Mouse (Mus musculus) kidney, embryonic 16.5 days (tissue): ENCODE results near the gene Ptprn2. TPM values are rescaled to one million over a fixed set of nuclear protein-coding genes. Genes with fewer than 3 reads are reported as not detected.
A peak's percentile ranks its signal among the peaks of the same experiment; 100 is the strongest.
"Not testable (repeated sequence)": the region's sequence is repeated elsewhere in the genome, so short reads cannot be mapped to it uniquely, and the experiment has no call there.

Source experiments
- ATAC-seq: fragments of 200-750 bp; cut with Nextera tagmentation; 2 replicates; pipeline ENCODE4 v1.8.0; 2017; ENCODE audit warnings: moderate TSS enrichment; ENCODE audit not compliant: low FRiP score, low TSS enrichment
- H3K27ac ChIP-seq: fragments of 300-500 bp; sonication (generic); 2 replicates; pipeline ENCODE4 v1.5.1; 2014; ENCODE audit warnings: low read length
- H3K27me3 ChIP-seq: fragments of 300-500 bp; sonication (generic); 2 replicates; pipeline ENCODE4 v1.6.1; 2014; ENCODE audit warnings: low read length, control low read depth, mixed read lengths; ENCODE audit not compliant: insufficient read depth
- H3K36me3 ChIP-seq: fragments of 300-500 bp; sonication (generic); 2 replicates; pipeline ENCODE4 v1.6.1; 2014; ENCODE audit warnings: low read length, control low read depth, mixed read lengths; ENCODE audit not compliant: insufficient read depth
- H3K4me1 ChIP-seq: fragments of 300-500 bp; sonication (generic); 2 replicates; pipeline ENCODE4 v1.6.1; 2014; ENCODE audit warnings: low read length, control low read depth, mixed read lengths; ENCODE audit not compliant: insufficient read depth
- H3K4me2 ChIP-seq: fragments of 300-500 bp; sonication (generic); replicated peaks from 2 replicates; pipeline ENCODE4 v1.6.1; 2014; ENCODE audit warnings: low read depth, low read length
- H3K4me3 ChIP-seq: fragments of 300-500 bp; sonication (generic); 2 replicates; pipeline ENCODE4 v1.5.1; 2014; ENCODE audit warnings: mild to moderate bottlenecking, low read length
- H3K9ac ChIP-seq: fragments of 300-500 bp; sonication (generic); replicated peaks from 2 replicates; pipeline ENCODE4 v1.6.1; 2014; ENCODE audit warnings: low read length
- H3K9me3 ChIP-seq: fragments of 300-500 bp; sonication (generic); 2 replicates; pipeline ENCODE4 v1.6.1; 2016; ENCODE audit warnings: low read length, control low read depth
- WGBS: fragments of 180-500 bp; shearing (Covaris S2); extraction: QIAGEN DNeasy Blood & Tissue Kit; methylation state at CpG from one replicate; pipeline ENCODE4 v1.1.7; 2014; 5-methylcytosine and 5-hydroxymethylcytosine counted together
- polyA plus RNA-seq: library from polyadenylated mRNA; unstranded; fragments of >200 nt; fragmentation: Nextera tagmentation; extraction: Ambion mirVana; gene quantifications from 2 replicates; pipeline ENCODE4 v1.2.1, GENCODE M21; 2015

Gene Ptprn2
- polyA plus RNA-seq, 1 experiment from 2014 or later, result not detected

DNA sequence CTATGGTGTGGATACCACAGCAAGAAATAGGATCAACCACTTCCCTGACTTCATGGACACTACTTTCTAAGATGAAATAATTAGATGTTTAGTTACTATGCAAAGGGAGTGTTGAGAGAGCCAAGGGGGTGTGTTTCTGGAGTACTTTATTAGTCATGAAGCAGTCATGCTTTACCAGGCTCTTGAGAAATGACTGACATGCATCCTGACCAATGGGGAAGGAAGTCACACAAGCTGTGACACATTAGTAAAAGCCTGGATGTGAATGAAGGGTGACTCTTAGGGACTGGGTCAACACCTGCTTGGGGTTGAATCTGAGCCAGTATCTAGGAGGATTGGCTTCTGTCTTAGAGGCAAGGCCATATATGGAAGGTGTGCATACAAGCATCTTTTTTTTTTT is 67.8 kb downstream of the Ptprn2 start:
- ATAC-seq, result no peak
- Histone ChIP-seq H3K36me3 (no peaks in the 10 kb centered on the region), H3K4me3 (no peak overlapping the region), H3K27me3 (no peaks in the 10 kb centered on the region), H3K4me2 (no peak overlapping the region), H3K27ac (no peak overlapping the region), H3K9me3 (no peaks in the 10 kb centered on the region), H3K4me1 (no peaks in the 10 kb centered on the region), H3K9ac (no peak overlapping the region)

GRCm38 (mm10) chr12:116555964-116556363 is 70.4 kb downstream of the Ptprn2 start:
- Histone ChIP-seq H3K9ac (no peak overlapping the region), H3K4me1 (no peaks in the 10 kb centered on the region), H3K4me2 (no peak overlapping the region), H3K9me3 (no peaks in the 10 kb centered on the region), H3K27ac (no peak overlapping the region), H3K27me3 (no peaks in the 10 kb centered on the region), H3K36me3 (no peaks in the 10 kb centered on the region), H3K4me3 (no peak overlapping the region)
- ATAC-seq, result no peak
- WGBS, result 75% methylated on average over 4 of the region's 4 CpGs

- Histone ChIP-seq H3K9me3 (no peaks in the 10 kb centered on the region), H3K36me3 (no peaks in the 10 kb centered on the region), H3K4me3 (no peak overlapping the region), H3K27me3 (no peaks in the 10 kb centered on the region), H3K4me1 (no peaks in the 10 kb centered on the region), H3K9ac (no peak overlapping the region), H3K27ac (no peak overlapping the region), H3K4me2 (no peak overlapping the region)
- 31% methylated on average over 8 of the region's 8 CpGs for WGBS
- ATAC-seq, result no peak
These were observed 78.9 kb downstream of the Ptprn2 start for GRCm38 (mm10) chr12:116564441-116564840.

GRCm38 (mm10) chr12:116566672-116567071 is 81.2 kb downstream of the Ptprn2 start:
- Histone ChIP-seq H3K9me3 (no peaks in the 10 kb centered on the region), H3K4me3 (no peak overlapping the region), H3K4me2 (no peak overlapping the region), H3K27me3 (no peaks in the 10 kb centered on the region), H3K4me1 (no peaks in the 10 kb centered on the region), H3K9ac (no peak overlapping the region), H3K27ac (no peak overlapping the region), H3K36me3 (no peaks in the 10 kb centered on the region)
- no peak for ATAC-seq
- 70% methylated on average over 1 of the region's 1 CpGs for WGBS

- Histone ChIP-seq H3K9me3 (no peaks in the 10 kb centered on the region), H3K4me2 (no peak overlapping the region), H3K4me1 (no peaks in the 10 kb centered on the region), H3K9ac (no peak overlapping the region), H3K27me3 (no peaks in the 10 kb centered on the region), H3K27ac (no peak overlapping the region), H3K36me3 (no peaks in the 10 kb centered on the region), H3K4me3 (no peak overlapping the region)
- WGBS, result 78% methylated on average over 2 of the region's 2 CpGs
- ATAC-seq, result no peak
These were observed 81.7 kb downstream of the Ptprn2 start for GRCm38 (mm10) chr12:116567170-116567569.

DNA sequence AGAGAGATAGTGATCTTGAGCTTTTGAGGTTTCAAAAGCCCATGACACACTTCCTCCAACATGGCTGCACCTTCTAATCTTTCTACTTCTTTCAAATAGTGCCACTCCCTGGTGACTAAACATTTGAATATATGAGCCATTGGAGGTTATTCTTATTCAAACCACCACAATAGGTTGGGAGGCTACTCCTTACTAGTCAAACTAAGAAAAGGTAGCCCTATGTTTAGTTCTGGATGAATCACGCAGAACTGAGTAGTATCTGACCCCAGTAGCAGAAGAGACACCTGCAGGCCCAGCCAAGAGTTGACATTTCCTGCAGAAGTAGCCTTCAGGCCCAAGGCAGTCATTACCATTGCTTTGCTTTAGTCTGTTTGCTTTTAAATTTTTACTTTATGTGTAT is 84.0 kb downstream of the Ptprn2 start:
- WGBS, result 67% methylated on average over 1 of the region's 1 CpGs
- H3K9me3 ChIP-seq, result no peaks in the 10 kb centered on the region
- ATAC-seq, result no peak

DNA sequence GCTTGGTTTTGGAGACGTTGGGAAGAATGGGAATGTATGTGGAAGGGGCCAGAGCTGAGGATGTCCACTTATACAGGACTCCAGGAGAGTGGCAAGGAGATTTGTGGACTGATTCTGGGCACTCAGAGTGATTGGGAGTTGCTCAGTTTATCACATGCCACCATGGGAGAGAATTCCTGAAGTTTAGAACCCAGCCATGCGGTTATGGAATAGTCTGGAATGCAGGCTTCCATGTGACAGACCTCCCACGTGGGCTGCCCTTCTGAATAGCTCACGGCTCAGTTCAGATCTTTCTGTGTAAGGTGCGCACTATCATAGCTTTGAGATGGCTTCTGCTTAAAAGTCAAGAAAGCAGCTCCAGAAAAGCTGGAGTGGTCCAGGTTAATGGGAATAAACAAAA is 88.6 kb downstream of the Ptprn2 start:
- peak; percentile 54; the same call in 1 of the 2 replicates for ATAC-seq
- Histone ChIP-seq H3K4me1 (no peaks in the 10 kb centered on the region), H3K9ac (no peak overlapping the region), H3K4me2 (no peak overlapping the region), H3K4me3 (no peak overlapping the region), H3K9me3 (no peaks in the 10 kb centered on the region), H3K27me3 (no peaks in the 10 kb centered on the region), H3K36me3 (no peaks in the 10 kb centered on the region), H3K27ac (no peak overlapping the region)
- WGBS, result 56% methylated on average over 5 of the region's 5 CpGs

More for the DNA sequence above, 84.0 kb downstream of the Ptprn2 start:
- H3K4me3 ChIP-seq, result no peak overlapping the region
- H3K27ac ChIP-seq, result no peak overlapping the region
- no peaks in the 10 kb centered on the region for H3K36me3 ChIP-seq
- H3K4me2 ChIP-seq, result no peak overlapping the region
- H3K27me3 ChIP-seq, result no peaks in the 10 kb centered on the region
- H3K4me1 ChIP-seq, result no peaks in the 10 kb centered on the region
- H3K9ac ChIP-seq, result no peak overlapping the region

- no peak overlapping the region for H3K27ac ChIP-seq
- H3K36me3 ChIP-seq, result no peaks in the 10 kb centered on the region
- 73% methylated on average over 5 of the region's 5 CpGs for WGBS
- no peak overlapping the region for H3K9ac ChIP-seq
- no peak overlapping the region for H3K4me2 ChIP-seq
- H3K4me1 ChIP-seq, result no peaks in the 10 kb centered on the region
- H3K4me3 ChIP-seq, result no peak overlapping the region
- H3K9me3 ChIP-seq, result no peaks in the 10 kb centered on the region
- no peak for ATAC-seq
- H3K27me3 ChIP-seq, result no peaks in the 10 kb centered on the region
These were observed 89.2 kb downstream of the Ptprn2 start for GRCm38 (mm10) chr12:116574720-116575119.

DNA sequence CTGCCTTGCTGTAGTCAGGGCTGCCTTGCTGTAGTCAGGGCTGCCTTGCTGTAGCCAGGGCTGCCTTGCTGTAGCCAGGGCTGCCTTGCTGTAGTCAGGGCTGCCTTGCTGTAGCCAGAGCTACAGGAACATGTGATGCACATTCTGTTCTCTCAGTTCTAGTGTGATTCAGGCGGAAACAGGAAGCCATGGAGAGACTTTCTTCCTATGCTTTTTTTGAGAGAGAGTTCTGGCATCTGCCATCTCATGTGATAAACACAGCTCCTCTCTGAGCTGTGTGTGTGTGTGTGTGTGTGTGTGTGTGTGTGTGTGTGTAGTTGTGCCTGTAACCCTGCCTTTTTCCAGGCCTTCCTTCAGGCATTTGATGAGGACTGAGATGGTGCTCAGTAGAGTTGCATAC is 92.4 kb downstream of the Ptprn2 start:
- H3K9ac ChIP-seq, ATAC-seq: not testable (repeated sequence)

DNA sequence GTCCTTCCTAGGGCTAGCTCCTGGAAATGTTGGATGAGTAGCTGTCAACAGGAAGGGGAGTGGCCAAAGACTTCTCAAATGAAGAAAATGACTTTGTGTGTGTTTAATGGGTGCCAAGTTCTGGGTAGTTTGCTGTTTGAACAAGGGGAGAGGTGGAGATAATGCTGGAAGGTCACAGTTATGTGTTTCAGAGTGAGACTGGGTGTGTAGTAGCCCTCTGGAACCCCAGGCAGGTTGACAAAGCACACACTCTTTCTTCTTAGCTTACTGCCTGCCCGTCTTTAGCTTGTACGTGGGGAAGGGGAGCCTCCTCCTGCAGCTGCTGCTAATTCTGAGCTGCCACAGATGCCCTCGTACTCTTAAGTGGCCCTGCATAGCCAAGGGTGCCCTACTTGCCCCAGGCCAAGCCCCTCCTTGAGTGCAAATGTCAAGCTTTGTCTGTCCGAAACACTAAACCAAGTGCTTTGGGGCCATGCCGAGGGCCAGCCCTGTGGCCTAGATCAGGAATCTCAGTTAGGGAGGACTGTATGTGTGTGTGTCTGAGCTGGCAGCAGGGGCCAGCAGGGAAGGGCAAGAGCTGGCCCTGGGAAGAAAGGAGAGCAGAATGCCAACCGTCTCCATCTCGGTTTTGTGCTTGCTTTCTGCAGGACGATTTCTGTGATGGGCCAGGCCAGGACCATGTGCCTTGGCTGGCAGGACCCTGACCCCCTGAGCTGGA is 95.5 kb downstream of the Ptprn2 start:
- Histone ChIP-seq H3K27me3 (no peaks in the 10 kb centered on the region), H3K9ac (no peak overlapping the region), H3K9me3 (no peaks in the 10 kb centered on the region), H3K36me3 (no peaks in the 10 kb centered on the region), H3K4me1 (peaks cover 13% of the 10 kb centered on the region; the same call in 1 of the 2 replicates), H3K4me2 (no peak overlapping the region), H3K4me3 (no peak overlapping the region), H3K27ac (peak overlapping the region; percentile 29; the same call in 1 of the 2 replicates)
- WGBS, result 39% methylated on average over 8 of the region's 8 CpGs
- no peak for ATAC-seq

More for the DNA sequence above, 92.4 kb downstream of the Ptprn2 start:
- not testable (repeated sequence) for H3K36me3 ChIP-seq, H3K27ac ChIP-seq, H3K9me3 ChIP-seq, H3K27me3 ChIP-seq, H3K4me3 ChIP-seq, H3K4me2 ChIP-seq
- 53% methylated on average over 1 of the region's 1 CpGs for WGBS
- peaks cover 13% of the 10 kb centered on the region; the same call in 1 of the 2 replicates for H3K4me1 ChIP-seq
